Mouse (Mus musculus) layer of hippocampus, postnatal 14 days (tissue): ENCODE measurements around the gene Rhof. TPM values are rescaled to one million over a fixed set of nuclear protein-coding genes. Genes with fewer than 3 reads are reported as not detected.
A peak's percentile ranks its signal among the peaks of the same experiment; 100 is the strongest.

Source experiments
- DNase-seq, 2 experiments: peaks; one replicate each; pipeline ENCODE4 v3.0.0; 2021 to 2022; ENCODE audit warnings: low spot score in 2 of 2, mixed read lengths in 1 of 2
- long read RNA-seq, 2 experiments: library from polyadenylated mRNA; stranded (forward); transcript quantifications; one replicate each; pipeline ENCODE4 v2.0.0; 2021
- total RNA-seq, 2 experiments: library from RNA; stranded (reverse); gene quantifications; 2 replicates each; pipeline ENCODE4 v1.2.3; 2021

Rhof gene
- 10 to 100 TPM; 42.3 to 42.9 TPM for total RNA-seq
- long read RNA-seq, experiment 1, transcript Rhof-201 (5 exons, 2,208 nt), result major isoform, 64 of 71 reads
- long read RNA-seq, experiment 1, partial matches to known transcripts, result 7 of 71 reads
- long read RNA-seq, experiment 1, other reads (novel, unspliced or antisense), result 0 of 71 reads
- long read RNA-seq, experiment 2, transcript Rhof-201 (5 exons, 2,208 nt), result major isoform, 77 of 93 reads
- long read RNA-seq, experiment 2, partial matches to known transcripts, result 1 of 93 reads
- long read RNA-seq, experiment 2, other reads (novel, unspliced or antisense), result 15 of 93 reads

DNA sequence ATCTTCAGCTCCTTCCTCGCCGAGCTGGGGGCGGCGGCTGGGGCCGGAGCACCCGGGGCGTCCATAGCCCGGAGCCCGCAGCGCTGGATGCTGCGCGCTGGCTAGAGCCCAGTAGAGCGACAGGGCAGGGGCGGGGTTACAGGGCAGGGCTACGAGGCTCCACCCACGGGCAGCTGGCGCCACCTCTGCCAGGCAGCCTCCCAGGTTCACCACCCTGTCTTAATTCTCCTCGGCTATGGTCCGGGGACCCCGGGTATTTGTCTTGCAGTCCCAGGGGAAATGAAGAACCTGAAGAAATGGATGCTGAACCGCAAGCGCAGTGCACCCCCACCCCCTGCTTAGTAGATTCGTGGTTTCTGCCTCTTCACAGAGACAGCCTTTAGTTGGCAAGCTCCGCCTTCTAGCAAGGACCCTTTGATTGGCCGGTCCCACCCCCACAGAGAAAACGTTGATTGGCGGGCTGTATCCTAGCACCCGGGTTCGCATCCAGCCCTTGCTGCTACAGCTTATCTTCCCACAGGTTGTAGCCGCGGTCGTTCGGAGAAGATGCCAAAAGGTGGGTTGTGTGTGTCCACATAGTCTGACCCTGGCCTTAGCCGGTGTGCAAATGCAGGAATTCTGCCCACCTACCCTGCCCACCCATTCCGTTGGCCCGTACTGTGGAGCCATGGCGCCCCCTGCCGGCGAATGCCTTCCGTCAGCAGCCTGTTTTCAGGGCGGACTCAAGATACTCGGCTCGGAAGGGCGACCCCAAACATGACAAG lies at the start of gene Rhof:
Gene Rhof (minus strand): TSS at position 385 of the 764 bp plus-strand sequence.
- DNase-seq, result peak; percentile 88 to 90

DNA sequence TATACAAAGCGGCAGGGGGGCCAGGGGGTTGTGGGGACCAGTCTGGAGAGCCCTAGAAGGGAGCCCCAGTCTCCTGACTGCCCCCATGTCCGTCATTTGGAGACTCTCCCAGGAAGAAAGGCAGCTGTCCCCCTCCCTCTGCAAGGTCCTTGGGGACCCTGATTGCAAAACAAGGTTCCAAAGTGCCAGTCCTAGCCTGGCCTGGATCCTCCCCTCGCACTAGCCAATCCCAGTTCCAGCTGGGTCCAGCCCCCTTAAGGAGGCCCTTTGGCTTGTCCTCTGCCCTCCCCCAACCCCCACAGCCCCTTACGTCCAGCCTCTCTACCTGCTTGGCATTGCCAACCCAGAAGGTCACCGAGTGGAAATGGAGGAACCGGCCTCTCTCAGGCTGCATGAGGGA lies 49.0 kb upstream of the Rhof start:
- no peak for DNase-seq

DNA sequence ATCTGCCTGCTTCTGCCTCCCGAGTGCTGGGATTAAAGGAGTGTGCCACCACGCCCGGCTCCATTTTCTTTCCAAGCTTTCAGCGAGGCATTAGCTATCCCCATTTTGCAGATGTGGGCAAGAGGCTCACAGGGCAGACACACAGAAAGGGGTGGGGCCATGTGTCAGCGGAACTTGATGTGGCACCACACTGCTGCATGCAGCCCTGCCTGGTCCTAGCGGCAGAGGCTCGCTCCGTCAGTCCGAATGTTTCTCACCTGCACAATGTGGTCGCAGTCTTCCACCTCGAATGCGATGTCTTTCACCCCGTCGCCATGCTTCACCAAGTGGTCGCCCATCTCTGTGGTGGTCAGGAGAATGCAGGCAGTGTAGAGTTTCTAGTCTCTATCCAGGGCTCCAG lies 47.9 kb upstream of the Rhof start:
- no peak for DNase-seq

DNA sequence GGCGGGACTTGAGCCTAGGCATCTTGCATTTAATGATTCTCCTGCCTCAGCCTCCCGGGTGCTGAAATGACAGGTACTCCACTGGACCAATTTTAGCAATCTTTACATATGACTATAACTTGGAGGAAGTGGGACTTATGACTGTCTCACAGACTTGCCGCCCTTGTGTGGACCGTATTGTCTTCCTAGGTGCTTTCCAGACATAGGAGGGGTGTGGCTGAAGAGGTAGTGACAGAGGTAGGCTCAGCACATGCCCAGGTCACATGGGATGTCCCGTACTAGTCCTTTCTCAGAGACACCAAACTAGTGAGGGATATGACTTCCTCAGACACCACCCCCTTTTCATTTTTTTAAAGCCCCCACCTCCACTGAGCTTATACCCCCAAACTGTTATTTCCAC lies 46.3 kb upstream of the Rhof start:
- DNase-seq, result no peak

DNA sequence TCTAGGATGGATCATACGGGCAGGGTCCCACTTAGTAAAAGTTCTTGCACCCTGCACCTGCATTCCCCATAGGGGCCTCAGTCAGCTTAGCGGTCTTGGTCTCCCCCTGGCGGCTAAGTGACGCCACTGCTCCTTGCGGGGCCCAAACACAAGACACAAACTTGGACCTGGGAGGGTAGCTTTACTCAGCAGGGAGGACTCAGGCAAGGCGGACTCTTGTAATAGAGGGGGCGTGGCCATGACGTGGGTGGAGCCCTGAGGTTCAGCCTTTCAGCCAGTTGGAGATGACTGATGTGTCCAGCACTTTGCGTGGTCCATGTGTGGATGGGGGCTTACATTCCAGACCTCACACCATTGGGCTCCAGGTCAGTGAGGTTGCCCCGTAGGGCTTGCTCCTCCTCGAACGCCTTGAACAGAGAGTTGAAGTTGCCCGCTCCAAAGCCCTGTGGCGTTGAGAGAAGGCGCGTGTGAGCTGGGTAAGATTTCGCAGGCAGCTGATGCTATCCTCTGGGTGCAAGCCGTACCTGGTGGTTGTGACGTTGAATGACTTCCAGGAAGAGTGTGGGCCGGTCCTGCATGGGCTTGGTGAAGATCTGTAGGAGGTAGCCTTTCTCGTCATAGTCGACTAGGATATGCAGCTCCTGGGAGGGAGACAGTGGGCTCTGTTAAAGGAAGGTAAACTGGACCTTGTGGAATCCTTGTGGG lies 39.3 kb upstream of the Rhof start:
- DNase-seq, result peak; percentile 75 to 78

DNA sequence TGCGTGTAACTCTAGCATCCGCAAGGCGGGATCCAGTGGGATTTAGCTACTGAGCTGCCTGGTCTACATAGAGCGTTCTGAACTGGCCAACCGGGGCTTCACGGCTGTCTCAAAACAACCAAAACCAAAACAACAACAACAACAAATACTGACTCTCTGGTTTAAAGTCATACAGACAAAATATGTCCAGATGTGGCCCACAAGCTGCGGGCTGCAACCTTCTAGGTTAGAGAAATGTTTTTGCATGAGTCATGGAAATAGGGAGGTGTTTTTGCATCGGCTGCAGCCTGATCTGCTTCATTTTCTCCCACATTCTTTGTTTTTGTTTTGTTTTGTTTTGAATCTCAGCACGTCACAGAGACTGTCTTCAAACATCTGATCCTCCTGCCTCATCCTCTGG lies 37.9 kb upstream of the Rhof start:
- no peak for DNase-seq

DNA sequence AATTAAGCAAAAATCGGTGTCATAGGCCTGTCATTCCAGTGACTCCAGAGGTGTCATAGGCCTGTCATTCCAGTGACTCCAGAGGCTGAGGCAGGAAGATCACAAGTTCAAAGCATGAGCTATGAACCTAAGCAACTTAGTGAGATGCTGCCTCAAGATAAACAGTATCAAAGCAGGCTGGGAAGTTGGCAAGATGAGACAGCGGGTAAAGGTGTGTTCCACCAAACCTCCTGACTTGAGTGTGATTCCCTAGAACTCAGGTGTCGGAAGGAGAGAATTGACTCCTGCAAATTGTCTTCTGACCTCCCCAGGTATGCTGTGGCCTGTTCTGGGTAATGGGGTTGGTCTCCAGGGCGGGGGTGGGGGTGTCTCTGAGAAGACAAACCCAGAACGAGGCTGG lies 36.8 kb upstream of the Rhof start, which contains the start of gene Psmd9:
Gene Psmd9 (plus strand): TSS at position 130 of the 400 bp plus-strand sequence.
- DNase-seq, result no peak

DNA sequence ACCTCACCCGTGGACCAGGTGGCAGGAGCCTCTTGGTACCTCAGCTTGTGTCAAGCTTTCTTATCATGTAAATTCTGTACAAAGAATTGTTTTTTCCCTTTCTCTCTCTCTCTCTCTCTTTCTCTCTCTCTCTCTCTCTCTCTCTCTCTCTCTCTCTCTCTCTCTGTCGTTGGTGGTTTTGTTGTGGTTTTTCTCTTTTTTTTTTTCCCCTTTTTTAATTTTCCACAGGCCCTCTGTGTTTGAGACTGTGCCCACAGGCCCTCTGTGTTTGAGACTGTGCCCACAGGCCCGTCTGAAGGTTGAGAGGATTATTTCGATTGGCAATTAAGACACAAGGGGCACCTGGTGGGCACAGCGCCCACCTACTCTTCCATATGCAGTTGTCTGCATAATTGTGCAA lies 35.1 kb upstream of the Rhof start:
- DNase-seq, result no peak

DNA sequence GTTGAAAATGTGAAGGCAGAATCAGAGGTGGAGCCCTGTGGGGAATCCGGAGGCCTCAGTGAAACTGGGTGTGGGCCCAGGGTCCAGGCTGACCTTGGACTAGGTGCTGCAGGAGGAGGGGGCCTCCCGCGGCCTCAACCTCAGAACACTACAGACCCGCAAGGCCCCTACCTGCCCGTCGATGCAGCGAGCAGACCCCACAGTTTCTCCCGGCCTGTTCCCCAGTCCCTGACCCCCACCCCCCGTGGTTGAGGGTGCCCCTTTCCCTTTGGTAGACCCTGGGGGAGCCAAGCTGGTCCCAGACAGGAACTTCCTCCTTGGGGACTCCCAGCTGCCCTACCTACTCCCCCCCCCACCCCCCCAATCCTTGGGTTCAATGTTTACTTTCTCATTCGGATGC lies 33.9 kb upstream of the Rhof start:
- no peak for DNase-seq

DNA sequence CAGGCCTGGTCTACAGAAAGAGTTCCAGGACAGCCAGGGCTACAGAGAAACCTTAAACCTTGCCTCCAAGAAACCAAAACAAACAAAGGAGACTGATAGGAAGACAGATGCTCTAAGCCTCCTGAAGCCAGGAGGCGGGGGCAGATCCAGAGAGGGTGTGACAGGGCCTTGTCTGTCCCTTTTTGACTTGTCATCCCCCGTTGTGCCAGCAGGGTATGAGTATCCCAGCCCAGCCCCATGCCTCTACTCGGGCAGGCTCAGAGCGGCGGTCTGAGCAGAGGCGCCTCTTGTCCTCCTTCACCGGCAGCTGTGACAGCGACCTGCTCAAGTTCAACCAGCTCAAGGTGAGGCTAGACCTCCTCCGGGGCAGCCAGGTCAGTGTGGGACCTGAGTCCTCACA lies 30.4 kb upstream of the Rhof start:
- DNase-seq, result no peak

DNA sequence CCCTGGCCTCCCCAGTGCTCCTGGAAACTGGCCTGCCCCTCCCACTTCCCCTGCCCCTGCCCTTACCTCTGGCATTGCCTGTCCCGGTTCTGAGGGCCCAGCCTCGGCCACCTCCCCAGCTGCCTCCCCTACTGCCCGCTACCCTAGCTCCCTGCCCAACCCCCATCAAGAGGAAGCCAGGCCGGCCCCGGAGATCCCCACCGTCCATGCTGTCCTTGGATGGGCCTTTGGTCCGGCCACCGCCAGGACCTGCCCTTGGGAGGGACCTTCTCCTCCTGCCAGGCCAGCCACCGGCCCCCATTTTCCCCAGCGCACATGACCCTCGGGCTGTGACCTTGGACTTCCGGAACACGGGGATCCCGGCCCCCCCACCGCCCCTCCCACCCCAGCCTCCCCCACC lies 27.8 kb upstream of the Rhof start:
- no peak for DNase-seq

DNA sequence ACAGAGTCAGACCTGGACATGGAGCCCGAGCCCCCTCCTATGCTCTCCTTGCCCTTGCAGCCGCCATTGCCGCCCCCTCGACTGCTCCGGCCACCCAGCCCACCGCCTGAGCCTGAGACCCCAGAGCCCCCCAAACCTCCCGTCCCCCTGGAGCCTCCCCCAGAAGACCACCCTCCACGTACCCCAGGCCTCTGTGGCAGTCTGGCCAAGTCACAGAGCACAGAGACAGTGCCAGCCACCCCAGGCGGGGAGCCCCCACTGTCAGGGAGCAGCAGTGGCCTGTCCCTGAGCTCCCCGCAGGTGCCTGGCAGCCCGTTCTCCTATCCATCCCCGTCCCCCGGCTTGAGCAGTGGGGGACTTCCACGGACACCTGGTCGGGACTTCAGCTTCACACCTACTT lies 27.4 kb upstream of the Rhof start:
- DNase-seq, result no peak

DNA sequence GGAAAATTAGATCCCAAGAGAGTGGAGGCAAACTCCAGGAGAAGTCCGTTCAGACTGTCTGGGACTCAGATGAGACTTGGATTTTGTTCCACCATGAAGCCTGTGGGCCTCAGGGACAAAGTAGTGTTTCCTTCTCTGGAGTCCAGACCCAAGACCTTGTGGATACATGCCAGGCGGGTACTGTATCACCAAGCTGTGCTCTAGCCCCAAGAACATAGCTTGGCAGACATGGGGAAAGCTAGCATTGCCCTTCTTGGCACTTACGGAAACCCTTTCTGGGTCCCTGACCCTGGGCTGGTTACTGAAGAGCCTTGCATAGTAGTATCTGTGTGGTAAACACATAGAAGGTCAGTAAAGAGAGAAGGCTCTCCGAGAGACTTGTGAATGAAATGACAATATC lies 27.0 kb upstream of the Rhof start:
- no peak for DNase-seq

DNA sequence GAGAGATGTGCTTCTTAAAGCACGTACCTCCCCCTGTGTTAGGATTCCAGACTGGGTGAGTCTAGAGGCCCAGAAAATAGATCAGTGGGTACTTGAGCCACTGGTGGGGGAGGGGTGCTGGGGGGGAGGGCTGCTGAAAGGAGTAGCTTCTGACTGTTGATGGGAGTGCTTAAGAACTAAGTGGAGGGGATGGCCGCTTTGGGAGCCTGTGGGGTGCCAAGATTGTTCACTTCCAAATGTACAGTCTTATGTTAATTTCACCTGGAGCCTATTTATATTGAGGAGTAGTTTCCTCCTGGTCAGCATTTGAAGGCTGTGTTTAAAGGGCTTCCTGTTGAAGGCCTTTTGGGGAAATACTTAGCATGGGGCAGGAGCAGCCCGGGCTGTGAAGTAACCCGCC lies 25.5 kb upstream of the Rhof start:
- no peak for DNase-seq

DNA sequence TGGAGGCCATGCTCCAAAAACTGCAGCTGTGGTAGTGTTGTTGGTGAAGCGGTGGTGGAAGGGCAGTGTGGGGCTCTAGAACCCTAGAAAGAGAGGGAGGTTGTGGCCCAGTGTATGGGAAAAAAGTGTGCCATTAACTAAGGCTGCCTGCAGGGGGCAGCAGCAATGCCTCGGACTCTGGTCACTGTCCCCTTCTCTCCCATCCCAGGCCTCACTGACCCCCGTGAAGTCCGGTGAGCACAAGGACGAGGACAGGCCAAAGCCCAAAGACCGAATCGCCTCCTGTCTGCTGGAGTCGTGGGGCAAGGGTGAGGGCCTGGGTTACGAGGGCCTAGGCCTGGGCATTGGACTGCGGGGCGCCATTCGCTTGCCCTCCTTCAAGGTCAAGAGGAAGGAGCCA lies 24.3 kb upstream of the Rhof start:
- DNase-seq, result no peak

DNA sequence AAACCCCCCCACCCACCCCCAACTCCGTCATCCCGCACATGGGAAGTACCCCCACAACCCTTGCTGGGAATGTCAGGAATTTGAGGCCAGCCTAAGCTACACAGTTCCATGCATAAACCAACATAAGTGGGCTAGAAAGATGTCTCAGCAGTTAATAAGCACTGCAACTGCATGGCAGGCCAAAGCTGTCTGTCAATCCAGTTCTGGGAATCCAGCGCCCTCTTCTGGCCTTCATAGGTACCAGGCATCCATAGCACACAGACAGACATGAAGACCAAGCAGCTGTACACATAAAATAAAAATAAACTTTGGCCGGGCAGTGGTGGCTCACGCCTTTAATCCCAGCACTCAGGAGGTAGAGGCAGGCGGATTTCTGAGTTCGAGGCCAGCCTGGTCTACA lies 22.9 kb upstream of the Rhof start:
- peak; percentile 68 to 82 for DNase-seq

DNA sequence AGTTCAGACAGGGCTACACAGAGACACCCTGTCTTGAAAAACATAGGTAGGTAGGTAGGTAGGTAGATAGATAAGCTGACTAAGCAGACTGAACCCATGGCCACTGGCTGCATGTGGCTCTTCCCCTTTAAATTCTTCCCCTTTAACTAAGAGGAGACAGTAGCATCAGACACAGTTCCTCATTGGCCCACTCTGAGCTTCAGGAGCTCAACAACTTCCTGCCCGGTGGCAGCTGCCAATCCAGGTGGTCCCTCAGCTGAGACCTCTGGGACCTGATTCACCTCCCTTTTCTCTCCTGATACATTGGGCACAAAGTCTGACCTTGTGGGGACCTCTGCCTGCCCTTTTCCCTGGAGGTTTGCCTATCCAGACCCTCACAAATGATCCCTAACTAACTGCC lies 20.4 kb upstream of the Rhof start:
- DNase-seq, result no peak

DNA sequence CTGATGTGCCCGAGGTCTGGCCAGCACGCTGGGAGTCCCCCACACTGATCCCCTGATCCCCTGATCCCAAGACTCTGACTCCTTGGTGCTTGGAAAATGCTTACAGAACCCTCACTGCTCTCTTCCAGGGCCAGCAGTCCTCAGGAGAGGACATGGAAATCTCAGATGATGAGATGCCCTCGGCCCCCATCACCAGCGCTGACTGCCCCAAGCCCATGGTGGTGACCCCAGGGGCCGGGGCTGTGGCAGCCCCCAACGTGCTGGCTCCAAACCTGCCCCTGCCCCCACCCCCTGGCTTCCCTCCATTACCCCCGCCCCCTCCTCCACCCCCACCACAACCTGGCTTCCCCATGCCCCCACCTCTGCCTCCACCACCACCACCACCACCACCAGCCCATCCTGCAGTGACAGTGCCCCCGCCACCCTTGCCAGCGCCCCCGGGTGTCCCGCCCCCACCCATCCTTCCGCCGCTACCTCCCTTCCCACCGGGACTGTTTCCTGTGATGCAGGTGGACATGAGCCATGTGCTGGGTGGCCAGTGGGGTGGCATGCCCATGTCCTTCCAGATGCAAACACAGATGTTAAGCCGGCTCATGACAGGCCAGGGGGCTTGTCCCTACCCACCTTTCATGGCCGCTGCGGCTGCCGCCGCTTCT lies 19.3 kb upstream of the Rhof start:
- DNase-seq, result no peak

DNA sequence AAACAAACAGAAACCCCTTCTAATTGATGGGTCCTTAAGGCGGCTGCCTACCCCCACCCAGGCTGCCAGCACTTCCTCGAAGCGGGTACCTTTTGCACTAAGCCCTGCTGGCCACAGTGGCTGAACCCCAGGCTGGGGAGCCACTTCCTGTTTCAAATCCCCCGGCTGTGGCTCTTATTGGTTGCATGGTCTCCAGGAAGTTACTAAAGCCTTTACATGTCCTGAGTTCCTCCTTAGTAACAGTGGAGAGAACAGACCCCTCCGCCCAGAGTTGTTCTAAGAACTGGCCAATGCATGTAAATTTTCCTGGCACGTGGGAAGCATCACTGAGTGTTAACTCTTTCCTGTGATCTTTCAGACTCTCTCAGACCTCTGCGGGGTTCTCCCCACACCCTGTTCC lies 18.6 kb upstream of the Rhof start:
- DNase-seq, result no peak

DNA sequence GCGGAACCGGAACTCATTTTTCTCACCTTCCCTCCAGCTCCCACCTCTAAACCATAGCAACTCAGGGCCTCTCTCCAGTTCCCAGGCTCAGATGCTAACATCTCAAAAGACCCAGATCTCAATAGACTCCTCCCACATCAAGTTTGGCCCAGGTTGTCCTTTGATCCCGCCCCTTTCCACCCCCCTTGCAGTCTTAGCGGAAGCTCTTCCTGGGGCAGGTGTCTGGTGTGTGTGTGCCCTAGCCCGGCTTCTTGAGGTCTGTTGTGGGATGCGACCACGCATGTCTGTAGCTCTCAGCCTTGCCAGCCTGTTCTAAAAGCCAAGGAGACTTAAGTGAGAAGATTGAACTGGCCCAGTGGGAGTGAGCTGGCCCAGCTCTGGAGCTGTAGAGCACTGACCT lies 18.1 kb upstream of the Rhof start:
- DNase-seq, result no peak
